Mouse (Mus musculus) CD4-positive, CD25-positive, alpha-beta regulatory T cell, adult 4 months (primary cell): ENCODE results near the gene Pfkp. TPM values are rescaled to one million over a fixed set of nuclear protein-coding genes. Genes with fewer than 3 reads are reported as not detected.

Source experiments
- ATAC-seq: one replicate; pipeline ENCODE4 v1.8.0; 2017
- polyA plus RNA-seq, 2 experiments: library from polyadenylated mRNA; unstranded; fragments of 100-300 nt; shearing (Covaris generic); gene quantifications; one replicate each; pipeline ENCODE4 v1.2.1; 2017

Gene Pfkp
- polyA plus RNA-seq: 100 to 1,000 TPM; 124 to 178 TPM

DNA sequence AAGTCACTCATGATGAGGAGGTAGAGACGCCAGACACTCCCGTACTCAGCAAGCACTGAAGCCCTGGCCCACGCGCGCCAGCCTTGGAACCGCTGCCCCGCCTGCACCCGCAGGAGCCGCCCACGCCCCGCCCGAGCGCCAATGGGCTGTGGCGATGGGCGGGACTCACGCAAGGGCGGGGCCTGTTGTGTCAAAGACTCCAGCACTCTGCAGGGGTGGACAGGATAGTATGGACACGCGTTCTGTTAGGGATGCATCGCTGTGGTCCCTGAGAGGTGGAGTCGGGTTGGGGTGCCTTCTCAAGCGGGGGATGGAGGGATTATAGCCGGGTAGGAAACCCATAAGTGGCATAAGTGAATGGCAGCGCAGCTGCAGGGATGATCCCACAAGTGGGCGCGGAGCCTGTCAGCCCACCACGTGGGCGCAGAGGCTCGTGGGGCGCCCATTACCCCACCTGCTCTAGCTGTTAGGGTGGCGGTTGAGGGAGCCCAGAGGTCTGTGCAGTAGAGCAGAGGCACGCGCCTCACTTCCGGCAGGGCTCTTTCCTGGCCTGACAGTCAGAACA, at the start of gene Pfkp:
Gene Pfkp, minus strand, starts transcription at position 109 of the 565 bp plus-strand sequence.
- ATAC-seq: peak; percentile 69

DNA sequence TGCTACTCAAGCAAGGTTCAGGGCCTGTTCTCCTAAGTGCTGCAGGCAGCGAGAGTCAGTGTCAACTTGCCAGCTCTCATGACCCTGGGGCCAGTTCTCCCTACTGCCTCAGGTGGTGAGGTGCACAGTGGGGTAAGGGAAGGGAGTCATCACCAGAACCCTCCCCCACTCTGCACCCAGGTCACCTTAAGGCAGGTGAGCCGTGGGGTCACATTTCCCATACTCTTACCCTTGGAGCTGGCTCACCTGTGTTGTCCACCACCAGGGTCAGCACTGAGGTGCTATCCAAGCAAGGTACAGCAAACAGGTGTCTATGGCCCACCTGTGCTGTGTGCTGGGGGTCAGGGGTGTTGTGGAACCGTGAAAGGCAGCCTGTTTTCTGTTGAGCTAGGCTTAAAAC, 42.0 kb upstream of the Pfkp start:
- no peak for ATAC-seq

DNA sequence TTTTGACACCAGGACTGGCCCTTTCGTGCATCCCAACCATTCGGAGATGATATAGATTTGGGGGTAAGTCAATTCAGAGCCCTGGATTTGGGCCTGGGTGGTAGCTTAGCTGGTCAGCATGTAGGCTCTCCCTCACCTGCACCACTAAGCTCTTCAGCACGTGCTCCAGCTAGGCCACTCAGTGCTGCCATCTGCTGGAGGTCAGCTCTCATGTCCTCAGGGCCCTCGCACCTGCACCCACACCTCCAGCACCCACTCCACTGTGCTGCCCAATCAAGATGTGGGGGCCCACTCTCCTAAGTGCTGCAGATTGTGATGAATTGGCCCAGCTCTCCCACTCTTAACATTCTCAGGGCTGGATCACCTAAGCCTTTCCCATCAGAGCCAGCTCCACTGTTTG, 41.4 kb upstream of the Pfkp start:
- peak; percentile 74 for ATAC-seq

DNA sequence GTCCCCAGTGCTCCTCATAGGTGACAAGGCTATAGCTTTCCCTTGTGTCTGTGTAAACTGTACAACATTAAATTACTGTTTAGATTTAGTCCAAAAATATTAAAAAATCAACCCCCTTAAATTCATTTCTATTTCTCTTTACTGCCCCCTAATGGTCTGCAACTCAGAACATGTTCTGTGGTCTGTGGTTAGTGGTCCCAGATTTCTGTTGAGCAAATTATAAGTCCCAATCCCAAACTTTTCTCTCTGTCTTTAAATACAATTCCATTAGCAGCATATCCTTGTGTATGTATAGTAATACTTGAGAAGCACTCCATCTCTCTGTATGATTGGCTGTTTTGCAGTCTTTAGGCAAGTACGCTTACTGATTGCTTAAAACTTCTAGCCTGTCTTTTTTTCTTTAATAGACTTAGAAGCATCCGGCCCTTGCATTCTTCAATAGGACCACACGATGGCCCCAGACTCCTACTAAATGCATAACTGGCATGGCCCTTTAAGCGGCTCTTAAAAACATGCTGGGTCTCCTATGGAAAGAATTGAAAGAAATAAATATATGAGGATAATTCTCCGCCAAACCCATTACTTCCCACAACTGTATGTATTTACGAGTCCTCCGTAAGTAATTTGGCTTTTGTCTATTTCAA, 40.3 kb upstream of the Pfkp start:
- peak; percentile 92 for ATAC-seq

DNA sequence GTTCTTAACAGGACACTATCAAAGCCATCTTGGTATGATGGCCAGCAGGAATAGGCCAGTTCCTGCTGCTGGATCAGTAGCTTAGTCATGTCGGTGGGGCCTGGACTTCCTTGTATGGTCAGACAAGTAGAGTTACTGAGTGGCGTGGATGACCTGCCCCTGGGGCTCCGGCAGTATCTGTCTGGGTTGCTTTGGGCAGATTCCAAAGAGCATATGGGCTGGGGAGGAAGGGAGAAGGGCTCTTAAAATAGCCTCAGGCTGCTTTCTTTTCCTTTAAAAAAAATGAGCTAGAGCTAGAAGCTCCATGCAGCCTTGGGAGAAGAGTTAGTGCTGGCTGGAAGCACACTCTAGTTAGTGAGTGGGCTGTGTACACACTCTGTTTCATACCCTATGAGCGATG, 18.3 kb upstream of the Pfkp start:
- no peak for ATAC-seq

DNA sequence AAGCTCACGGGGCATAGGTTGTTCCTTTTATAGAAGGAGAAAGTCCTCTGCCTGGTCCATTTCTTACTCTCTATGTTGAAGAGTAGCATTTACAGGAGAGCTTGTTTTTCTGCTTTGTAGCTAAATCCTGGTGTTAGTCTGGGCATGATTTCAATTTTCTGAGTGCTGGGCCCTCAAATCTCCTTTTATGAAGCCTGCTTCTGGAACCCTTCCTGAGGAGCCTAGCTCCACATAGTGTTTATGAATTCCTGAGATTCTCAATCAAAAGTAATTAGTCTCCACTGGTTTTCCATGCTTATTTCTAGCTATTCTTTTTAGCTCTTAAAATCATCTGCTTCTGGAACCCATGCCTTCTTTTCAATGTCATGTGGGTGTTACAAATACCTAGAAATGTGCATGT, 16.9 kb upstream of the Pfkp start:
- ATAC-seq: no peak

DNA sequence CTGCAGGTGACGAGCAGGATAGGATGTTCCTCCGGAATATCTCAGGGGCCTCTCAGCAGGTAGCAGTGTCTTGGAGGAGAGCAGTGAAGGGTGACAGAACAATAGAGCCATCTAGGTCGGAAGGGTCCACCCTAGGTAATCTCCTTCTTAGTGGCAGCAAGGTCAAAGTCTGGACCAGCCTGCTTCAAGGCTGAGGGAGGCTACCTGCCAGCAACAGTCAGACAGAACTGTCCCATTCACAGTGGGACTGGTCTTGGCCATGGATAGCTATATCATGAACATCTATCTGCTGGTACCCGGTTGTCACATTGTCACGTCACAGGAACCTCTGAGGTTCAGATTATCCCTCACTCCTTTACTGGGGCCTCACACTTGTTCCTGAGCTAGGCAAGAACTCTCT, 15.6 kb upstream of the Pfkp start:
- no peak for ATAC-seq

DNA sequence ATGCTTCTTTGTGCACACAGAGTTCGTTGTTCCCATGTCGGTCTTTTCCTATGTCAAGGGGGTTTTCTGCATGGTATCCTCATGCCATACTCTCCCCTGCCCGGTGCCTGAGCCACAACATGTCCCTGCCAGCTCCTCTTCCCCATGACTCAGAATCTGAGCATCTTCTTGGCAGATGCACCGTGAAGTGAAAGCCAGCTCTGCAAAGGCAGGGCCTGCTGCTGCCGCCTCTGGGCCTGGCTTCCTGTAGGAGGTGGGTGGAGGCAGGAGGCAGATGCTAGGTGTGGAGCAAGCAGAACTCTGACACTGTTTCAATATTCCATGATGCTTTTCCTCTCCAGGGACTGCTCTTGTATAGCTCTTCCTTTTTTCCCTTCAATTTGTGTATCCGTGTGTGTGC, 10.7 kb upstream of the Pfkp start:
- peak; percentile 61 for ATAC-seq

DNA sequence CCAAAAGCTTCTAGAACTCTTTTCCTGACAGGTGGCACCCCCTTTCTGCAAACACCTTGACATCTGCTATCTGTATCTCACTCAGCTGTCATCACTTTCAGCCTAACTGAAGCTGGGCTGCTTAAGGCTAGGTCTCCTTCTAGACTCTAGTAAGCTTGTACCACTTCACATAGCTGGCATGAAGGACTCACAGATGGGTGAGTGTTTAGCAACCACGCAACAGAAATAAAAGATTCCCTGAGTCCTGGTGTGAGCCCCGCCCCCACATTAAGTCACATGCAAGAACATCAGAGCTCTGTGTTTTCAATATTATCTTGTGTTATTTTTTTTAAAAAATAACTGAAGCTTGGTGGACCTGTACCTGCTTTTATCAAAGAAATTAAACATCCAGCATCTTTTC, 8.7 kb upstream of the Pfkp start:
- no peak for ATAC-seq

DNA sequence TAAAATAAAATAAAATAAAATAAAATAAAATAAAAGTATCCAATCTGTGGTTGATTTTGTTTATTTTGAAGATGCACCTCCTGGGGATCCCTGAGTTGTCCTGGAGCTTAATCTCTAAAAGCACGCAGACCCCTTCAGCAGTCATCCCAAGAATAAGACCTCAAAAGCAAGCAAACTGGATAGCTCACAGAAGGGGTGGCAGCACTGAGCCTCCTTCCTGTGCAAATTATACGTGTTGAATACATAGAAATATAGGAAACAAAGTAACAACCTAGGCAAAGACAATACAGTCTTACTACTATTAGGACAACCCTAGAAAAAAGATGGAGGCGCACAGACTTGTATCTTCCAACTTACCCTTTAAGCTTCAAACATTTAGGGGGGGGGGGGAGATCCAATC, 965 bp upstream of the Pfkp start:
- no peak for ATAC-seq

DNA sequence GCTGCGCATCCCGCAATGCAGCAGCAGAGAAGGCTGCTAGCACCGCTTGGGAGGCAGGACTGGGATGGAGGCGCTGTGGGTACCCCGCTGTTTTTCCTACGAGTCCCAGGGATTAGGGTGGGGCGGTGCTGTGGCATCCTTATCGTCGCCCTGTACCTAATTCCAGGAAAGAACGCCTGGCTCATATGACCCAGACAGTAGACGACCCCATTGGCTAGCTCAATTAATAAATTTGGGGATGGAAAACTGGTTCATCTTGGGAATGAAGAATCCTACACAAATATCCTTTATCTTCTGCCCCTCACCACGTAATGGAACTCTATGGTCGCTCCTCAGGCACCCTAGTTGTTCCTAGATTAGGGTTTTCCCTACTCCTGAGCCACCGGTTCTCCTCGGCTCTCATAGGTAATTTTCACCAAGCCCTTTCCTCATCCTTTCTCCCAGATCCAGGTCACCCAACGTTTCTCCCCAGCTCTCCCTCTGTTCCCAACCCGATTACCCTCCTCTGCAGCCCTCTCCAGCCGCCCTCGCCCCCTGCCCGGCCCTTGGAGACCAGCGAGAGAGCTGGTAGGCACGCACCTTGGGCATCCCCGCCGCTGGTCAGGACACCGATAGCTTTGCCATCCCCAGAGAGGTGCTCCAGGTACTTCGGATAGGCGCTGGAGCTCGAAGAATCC, 447 bp downstream of the Pfkp start:
- ATAC-seq: no peak

DNA sequence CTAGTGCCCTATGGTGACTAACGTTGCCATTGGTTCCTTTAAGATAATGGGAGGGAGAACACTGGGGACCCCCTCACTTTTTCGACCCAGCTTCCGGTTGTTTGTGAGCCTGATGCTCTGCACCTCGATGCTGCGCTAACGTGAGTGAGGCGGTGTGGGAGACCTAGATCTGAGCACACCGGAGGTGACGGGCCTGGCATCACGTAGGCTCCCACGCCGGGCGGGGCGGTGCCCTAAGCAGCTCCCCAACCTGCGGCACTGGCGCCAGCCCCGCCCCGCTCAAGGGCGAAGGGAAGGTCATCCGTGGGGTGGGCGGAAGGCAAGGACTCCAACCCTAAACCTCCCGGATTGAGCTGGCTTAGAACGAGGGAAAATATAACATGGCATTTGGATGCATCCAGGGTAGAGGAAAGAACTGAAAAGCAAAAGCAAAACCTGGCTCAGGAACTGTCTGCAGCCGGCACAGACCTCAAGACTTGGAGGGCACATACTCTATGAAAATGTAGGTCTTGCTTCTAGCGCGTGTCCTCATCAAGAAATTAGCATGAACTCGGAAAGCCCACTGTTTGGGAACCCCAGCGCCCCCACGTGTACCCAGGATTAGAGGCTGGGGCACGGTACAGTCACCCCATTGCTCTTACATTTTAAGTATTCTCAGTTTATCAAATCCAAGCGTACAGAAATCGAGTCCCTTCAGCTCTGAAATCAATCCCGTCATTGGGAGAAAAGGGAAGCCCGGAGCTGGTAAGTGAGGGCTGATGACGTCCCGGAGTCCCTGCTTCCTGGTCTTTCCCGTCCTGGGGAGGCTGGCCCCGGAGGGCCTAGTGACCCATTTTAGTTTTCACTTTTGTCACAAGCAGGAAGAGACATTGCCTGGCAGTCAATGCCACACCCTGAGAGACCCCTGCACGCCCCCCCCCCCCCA, 1.2 kb downstream of the Pfkp start:
- ATAC-seq: peak; percentile 77

DNA sequence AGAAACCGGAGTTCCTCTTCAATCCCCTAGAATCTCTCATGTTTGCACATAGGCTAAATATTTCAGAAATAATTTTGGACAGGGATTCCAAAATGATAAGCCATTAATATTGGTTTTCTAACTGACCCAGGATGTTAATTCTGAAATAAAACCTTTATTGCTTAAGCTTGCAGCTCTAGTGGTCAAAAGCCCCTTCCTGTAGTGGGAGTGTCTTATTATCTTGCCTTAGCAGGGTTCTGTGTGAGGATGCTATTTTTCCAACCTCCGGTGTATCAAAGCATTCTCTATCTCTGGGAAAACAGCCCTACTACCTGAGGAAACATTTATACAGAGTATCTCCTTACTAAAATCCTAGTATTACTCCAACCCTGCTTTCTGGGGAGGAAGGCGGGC, 1.9 kb downstream of the Pfkp start:
- no peak for ATAC-seq

DNA sequence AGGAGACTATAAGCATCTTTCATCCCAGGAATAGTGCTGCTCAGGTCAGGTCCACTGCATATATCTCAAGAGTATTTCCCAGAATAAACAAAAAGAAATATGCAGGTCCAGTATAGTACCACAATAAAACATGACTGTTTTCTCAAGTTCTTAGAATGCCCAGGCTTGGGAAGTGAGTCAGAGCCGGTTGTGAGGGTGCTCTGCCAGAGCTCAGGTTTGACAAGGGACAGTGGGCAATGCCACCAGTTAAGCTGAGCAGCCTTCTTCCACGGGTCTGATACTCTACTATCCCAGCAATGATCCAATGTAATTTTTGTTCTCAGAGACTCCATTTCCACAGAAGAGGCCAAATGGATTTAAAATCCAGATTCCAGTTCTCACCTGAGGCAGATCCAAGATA, 2.3 kb downstream of the Pfkp start:
- no peak for ATAC-seq

DNA sequence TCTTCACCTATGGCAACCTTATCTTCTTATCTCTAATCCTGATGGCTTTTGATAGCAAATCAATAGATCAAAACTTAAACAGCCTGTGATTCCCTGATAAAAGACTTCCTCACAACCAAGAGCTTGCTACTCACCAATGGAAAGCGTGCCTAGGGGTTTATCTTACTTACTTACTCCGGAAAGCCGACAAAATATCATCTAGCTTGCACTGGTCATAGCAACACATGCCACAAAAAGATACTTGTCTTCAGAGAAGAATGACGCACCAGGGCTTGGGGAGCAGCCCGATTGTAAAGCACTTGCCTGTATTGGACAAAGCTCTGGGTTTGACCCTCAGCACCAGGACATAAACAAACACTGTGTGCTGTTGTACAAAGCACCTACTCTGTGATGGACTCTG, 4.6 kb downstream of the Pfkp start:
- ATAC-seq: no peak

DNA sequence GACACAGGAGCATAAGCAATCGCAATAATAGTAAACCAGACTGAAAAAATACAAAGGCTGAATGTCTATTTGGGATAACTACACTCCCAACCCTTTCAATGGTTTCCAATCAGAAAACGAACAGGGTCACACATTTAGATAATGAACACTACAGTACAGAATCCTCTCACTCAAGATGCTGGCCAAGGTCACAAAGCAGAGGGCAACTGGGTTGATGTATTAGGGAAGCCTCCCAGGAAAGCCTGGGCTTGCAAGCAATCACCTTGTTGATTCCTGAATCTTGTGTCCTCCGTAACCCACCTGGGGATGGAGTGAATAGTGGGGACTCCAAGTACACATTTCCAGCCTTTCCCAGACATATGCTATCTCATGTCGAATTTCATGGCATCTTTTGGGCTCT, 5.6 kb downstream of the Pfkp start:
- no peak for ATAC-seq

DNA sequence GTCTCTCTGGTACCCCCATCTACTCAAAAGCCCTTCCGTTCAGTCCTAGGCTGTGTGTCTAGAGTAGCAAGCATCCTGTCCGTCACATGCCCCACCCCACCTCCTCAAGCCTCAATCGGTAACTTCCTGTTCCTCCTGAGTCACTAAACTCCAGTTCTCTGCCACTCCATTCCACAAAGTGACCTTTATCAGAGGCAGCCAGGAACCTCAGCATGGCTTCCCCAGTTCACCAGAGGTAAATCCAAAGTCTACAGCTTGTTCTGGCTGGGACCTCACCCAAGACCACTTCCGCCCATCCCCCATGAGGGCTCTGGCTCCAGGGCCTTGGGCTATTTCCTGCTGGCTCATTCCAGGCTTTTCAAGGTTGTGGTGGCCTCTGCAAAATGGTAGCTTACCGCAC, 6.1 kb downstream of the Pfkp start:
- ATAC-seq: peak; percentile 36

DNA sequence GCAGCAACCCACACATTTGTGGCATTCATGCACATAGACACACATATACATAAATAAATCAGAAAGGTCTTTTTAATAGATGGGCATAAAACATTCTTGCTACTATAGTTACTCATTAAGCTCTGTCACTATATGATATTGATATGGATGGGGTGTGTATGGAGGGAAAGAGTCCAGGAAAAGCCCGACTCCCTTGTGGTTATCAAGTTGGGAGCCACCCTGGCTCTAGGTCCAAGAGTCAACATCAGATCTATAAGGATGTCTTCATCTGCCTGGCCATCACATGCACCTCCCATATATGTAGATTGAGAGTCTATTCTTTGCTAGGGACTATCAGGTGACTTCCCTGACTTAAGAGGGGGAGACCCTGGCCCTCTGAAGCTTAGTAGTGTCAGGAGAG, 7.1 kb downstream of the Pfkp start:
- no peak for ATAC-seq

DNA sequence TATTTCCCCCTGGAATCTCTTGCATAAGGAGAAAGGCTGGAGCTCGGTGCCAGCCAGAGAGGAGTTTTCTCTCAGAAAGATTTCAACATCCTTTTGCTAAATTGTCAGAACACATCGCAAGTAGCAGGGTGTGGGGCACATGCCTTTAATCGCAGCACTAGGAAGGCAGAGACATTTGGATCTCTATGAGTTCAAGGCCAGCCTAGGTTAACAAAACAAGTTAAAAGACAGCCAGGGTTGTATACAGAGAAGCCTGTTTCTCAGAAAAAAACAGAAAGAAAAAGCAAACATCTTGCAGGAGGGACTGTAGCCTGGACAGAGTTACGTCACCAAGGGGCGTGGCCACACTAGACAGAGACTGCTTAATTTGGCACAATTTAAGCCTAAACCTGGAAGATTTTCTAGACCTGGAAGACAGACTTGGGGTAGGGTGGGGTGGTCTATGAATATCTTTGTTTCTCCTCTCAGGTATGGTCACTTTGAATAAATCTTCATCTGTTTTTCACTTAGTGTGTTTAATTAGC, 9.0 kb downstream of the Pfkp start:
- no peak for ATAC-seq

DNA sequence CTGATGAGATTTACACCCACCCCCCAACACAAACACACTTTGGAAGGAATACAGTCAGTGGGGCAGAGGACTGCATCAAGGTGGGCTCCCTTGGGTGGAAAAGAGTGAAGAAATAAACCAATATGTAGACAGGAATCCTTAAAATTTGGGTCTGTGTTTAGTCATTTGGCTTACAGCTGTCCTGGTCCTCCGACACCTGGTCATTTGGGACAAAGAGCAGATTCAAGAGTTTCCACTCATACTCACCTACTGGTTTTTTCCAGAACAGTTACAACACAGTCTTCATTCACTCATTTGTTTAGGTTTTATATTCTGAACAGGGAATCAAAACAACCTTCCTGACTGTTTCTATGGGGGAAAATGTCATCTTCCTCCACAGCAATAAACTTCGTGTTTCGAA, 9.6 kb downstream of the Pfkp start:
- no peak for ATAC-seq

DNA sequence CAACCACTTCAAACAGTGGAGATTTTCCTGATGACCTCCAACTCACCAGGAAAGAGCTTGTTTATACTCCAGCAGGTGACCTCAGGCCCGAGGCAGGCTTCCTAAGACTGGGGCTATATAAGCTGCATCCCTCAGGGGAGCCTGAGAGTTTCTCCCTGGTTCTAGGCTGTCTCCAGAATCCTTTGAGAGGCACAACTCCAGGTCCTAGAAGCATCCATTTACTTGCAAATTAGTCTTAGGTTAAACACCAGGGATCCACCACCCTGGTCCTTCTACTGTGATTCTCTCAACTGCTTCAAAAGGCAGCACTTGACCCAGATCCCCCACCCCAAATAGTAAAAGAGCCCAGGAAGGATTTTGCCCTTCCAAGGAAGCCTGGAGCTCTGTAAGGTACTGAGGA, 10.2 kb downstream of the Pfkp start:
- no peak for ATAC-seq

DNA sequence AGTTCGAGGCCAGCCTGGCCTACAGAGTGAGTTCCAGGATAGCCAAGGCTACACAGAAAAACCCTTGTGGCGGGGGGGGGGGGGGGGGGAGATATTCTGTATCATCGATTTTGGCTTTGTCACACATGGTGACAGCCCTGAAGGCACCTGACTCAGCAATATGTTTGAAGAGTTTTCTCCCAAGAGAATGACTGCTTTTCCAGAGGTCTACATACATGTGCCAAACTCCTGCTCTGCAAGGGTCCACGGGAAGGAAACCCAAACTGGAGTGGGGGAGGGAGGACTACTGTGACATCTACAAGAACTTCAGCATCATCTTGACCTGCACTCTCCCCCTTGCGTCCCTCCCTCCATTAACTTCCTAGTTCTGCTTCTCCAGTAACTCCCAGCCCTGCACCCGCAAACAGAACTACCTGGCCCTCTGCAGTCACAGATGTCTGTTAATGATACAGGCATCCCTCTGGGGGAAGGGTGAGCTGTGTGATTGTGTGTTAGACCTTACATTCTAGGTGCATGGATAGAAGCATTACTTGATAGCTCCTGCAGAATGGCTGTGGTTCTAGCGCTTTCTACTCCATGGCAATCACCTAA, 10.9 kb downstream of the Pfkp start:
- ATAC-seq: no peak

DNA sequence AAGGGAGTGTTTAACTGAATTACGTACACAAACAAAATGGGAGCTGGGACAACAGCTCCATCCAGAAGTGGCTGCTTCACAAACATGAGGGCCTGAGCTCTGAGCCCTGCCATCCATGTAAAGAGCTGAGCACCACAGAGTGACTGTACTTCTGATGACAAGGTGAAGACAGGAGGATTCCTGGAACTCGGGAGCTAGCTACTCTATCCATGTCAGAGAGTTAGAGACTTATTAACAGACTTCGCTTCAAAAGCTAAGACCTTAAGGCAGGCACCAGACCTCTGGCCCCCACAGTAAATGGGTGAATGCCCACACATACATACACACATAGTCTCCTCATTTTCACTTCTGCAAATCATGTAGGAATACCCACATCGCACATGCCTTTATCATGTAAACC, 11.6 kb downstream of the Pfkp start:
- no peak for ATAC-seq
